Mouse (Mus musculus): ENCODE measurements around the gene Sdk2.

Sdk2 gene

DNA sequence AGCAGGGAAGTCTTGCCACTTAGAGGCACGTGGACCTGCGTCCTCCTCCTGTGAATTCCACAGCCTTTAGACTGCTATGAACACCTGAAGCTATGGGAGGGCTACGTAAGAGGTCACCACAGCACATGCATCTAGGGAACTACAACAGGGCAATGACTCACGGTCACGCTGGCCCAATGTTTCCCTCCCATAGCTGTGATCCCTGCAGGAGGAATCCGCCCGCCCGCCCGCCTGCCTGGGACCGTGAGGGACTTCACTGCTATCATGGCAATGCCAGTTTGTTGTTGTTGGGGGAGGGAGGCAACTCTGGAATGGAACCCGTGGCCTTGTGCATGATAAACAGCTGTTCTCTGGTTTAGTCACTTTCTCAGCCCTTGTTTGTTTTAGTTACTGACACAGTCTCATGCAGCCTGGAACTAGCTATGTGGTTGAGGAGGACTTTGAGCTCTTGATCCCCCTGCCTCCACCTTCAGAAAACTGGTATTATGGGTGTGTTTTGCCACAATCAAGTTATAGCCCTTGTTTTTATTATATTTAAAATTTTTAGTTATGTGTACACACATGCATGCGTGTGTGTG is 249.8 kb downstream of the Sdk2 start:
- DNase-seq: no peak

DNA sequence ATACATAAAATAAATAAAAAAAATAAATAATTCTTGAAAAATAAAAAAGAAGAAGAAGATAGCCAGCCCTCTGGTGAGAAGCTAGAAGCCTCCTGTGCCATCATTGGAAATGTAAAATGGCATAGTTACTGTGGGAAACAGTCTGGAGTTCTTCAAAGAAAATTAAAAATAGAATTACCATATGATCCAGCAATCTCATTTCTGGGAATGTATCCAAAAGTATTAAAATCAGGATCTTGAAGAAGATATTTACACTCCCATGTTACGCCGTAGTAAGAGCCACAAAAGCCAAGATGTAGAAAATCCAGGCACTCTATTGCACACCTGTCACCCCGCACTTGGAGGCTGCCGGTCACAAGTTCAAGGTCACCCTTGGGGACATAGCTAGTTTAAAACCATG is 250.4 kb downstream of the Sdk2 start:
- no peak for DNase-seq

DNA sequence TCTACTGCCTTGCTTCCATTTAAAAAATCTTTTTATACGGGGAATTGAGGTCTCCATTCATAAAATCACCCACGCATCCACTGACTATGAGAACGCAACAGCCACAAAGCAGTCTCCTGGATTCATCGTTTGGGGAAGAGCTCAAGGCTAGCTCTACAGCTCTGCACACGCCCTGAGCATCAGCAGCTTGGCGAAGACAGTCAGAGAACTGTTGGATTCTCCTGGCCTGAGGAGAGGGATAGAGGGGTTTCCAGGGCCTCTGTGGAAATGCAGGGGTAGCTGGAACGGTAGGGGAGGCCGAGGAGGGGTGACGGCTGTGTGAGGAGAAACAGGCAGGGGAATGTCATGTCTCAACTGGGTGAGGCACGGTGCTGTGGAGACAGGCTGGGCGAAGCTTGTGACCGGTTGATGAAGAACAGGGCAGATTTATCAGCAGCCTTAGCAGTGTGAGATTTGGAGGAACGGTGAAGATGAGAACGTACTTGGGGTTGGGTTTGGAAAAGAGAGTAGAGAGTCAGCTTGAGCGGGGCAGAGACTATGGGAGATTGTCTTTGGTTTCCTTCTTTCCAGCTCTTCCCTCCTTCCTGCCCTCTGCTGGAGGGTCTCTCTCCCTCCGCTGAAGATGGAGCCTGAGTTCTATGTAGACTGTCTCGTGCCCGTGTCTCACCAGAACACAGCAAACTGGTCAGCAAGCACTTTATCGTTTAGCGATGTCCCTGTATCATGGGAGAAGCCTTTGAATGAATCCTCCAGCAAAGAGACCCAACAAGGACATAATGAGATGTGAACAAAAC is 255.1 kb downstream of the Sdk2 start:
- no peak for DNase-seq

DNA sequence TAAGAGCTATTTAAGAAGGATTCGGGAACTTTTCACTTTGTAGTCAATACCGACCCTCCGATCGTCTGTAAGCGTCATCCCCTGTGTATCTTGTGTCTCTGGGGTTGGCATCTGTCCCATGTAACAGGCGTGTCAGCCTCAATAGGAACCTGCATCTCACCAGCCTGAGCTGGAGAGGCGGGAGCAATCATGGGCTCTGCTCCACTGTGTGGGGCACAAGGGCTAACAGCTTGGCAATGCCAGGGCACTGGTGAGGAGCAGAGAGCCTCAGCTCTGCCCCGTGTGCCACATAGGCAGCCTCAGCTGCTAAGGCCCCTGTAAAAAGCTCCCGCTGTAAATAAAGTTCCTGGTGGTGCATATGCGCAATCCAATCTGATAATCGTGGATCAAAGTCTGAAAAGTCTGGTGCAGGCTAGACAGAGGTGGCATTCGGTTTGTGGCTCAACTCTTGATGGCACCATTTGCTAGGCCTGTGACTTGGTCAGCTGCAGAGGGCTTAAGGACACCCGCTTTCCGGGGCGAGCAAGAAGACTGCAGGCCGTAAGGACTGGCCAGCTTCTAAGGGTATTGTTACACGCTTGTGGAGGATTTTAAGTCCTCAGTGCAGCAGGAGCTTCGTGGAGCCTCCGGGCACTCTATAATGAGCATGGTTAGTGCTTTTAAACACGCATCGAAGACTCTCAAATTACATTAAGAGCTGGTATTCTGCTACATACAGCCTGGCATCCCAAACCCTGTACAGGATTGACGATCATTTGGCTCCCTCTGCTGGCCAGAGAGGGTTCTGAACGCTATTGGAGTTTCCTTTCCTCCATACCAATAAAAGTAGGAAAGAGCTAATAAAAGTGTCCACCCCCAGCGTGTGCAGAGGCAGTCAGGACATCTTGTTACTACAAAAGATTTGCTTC is 256.0 kb downstream of the Sdk2 start:
- DNase-seq: peak; percentile 77

DNA sequence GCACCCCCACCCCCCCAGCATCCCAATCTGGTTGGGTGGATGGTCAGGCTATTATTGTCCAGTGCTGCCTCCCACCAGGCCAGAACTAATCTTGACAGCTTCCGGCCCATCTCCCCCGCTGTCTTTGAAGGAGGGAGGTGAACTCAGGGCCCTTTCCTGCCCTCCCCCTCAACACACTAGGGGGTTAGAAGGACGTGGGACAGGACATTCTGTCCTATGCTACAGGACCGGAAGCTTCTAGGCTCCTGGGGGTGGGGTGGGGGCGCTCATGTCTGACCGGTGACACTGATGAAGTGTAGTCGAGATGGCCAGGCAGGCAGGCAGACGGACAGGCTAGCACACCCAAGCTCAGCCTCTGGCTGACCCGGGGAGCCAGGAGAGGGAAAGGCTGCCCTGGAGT is 259.8 kb downstream of the Sdk2 start:
- no peak for DNase-seq

DNA sequence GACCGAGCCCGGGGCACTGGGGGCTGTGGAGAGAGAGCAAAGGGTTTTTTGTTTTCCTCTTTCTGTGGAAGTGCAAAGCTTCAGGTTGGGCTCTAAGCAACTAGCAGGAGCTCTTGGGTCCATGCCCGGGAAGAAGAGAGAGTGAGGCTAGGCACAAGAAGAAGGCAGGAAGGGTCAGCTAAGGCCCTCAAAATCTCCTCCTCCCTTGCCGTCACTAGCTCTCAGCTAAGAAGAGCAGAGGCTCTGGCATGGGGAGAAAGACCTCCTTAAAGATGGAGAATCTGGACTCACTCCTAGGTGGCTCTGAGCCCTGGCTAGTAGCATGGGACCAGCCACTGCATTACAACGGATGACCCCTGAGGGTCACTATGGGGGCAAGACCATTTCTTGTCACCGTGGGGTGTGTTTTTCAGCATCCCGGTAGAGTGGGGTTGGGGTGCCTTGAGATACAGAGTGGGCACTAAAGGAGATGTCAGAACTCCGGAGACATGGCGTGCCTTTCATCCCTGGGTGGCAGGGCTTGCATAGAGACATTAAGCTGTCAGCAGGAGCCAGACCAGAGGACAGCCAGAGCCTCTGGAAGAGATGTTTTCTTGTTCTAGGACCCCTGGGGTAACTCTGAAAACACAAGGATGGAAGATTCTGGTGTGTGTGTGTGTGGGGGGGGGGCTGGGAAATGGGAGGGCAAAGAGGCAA is 260.3 kb downstream of the Sdk2 start:
- DNase-seq: no peak

DNA sequence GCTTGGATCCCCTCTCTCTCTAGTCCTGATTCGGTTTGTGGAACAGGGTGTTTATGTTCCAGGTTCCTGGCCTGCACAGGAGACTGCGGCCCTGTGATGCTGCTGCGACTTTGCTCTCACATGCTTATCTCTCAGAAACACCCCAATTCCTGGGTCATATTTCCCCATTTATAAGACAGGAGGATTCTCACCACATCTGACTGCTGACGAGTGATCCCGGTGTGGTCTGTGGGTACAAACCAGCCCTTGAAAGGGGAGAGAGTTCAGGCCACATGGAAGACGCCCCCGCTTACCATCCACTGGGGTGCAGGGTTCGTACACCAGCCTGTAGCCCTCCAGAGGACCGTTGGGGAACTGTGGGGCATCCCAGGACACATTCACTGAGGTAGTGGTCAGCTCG is 260.9 kb downstream of the Sdk2 start:
- no peak for DNase-seq

DNA sequence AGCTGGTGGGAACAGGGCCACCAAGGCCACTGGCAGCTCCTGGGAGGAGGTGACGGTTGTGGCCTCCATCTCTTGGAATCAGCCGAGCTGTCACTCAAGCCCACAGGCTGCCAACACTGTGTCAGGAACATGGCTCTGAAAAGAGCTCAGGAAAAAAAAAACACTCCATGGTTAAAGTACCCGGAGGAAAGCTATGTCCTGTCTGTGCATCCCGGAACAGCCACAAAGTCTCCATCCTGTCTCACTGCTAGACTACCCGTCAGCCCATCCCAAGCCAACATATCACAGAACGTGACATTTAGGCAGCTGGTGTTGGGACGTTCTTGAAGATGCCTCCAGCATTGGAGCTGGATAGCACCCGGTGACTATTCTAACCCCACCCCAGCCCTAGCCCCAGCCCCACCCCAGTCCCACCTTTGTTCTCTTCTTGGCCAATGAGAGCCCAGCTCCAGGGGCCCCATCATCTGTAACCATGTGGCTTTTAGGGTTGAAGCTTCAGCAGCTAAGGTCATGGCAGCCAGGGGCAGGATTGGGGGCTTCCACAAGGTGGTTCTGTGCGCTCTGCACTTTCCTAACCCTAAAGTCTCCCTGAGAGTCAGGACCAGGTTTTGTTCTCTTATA is 263.4 kb downstream of the Sdk2 start:
- DNase-seq: peak; percentile 74

DNA sequence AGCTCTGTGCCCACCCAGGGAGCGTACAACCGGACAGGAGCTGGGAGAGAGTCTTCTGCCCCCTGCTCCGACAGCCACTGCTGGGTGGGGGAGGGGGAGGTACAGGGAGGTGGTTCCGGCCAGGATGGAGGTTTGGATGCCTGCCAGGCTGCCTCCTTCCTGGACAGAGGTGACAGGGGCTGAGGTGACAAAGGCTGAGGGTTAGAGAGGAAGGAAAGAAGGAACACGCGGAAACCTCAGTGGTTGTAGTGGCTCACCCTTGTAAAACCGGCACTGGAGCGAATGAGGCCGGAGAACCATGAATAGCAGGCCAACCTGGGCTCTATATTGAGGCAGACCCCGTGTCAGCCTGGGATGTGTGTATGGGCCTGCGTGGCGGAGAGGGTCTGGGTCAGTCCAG is 264.4 kb downstream of the Sdk2 start:
- peak; percentile 30 for DNase-seq

DNA sequence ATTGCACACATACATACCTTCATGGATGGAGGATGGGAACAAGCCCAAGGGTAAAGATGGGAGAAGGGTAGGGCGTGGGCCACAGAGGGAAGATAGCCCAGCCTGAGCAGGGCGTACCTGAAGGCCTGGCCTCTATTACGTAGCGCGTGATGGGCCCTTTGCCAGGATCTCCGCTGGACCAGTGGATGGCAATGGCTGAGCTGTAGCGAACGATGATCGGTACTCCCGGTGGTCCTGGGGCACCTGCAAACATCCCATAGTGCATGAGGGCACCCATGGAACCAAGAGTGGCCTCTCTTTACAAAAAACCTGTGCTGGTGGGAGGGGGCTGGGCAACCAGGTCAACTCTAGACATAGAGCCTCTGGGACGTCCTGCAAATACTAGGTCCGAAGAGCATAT is 266.8 kb downstream of the Sdk2 start:
- no peak for DNase-seq

DNA sequence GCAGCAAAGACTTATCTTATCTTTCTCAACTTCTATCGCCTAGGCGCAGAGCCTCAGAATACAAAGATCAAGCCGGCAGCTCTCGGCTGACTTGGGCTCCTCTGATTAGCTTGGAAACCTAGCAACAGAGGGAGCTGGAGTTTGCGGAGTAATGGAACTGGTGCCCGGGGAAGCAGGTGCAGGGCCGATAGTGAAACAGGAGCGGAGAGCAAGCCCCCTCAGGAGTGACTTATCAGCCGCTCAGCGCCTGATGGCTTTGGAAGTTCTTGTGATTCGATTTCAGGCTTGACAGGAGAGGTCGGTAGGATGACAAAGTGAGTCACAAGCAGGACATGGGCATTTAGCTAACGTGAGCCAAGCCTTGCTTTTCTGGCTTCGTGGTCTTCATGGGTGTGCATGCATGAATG is 267.8 kb downstream of the Sdk2 start:
- no peak for DNase-seq

DNA sequence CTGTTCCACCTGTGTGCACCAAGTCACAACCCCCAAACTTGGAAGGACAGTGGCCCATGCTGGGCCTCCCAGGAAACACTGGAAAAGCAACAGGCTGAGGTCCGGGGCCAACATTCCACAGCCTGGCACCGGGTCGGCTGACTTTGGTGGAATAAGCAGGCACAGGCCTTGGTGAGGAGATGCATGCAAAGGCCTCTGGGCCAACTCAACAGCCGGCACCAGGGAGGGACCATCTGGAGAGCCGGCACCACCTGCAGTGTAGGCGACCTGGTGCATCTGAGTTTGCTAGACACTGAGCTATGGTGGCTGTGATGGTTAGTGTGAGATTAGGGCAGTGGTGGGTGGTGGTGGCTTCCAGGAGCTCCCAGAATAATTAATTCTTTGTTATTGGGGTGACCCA is 268.8 kb downstream of the Sdk2 start:
- DNase-seq: no peak

DNA sequence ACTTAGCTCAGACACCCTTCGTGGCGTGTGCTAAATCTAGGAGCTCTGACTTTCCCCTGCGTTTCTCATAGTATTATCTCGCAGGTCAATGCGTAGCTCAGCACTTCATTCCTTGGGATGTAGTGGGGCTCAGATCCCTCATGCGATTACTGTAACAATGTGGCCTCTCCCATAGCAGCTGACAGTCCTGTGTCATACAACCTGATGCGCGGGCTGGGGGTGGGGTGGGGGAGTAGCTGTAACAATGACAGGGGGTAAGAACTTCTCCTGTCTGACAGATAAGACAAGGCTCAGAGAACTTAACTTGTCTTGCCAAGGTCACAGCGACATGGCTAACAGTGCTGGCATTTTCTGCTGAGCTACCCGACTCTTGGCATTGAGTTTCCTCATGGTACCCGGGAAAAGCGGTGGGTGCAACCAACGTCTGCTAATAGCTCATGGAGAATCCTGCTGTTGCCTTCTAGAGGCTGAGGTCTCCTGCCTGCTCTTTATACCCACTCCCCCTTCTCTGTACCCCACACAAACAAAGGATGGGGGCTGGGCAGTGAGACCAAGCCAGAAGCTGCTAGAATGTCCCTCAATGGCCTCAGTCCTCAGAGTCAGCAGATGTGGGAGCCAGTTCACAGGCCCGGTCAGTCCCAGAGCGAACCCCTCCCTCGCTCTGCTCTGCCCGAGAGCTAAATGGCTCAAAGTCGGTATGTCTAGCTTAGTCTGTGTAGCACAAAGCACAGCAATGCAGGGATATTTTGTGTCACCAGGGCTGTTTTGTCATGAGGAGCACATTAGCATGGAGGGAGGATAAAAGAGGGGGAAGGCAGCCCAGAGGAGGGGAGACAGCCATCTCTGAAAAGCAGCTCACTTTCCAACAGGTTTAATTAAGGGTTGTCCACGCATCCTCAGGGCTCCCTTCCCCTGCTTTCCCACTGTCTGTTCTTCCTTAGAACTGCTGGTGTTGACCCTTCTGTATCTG is 269.5 kb downstream of the Sdk2 start:
- no peak for DNase-seq

DNA sequence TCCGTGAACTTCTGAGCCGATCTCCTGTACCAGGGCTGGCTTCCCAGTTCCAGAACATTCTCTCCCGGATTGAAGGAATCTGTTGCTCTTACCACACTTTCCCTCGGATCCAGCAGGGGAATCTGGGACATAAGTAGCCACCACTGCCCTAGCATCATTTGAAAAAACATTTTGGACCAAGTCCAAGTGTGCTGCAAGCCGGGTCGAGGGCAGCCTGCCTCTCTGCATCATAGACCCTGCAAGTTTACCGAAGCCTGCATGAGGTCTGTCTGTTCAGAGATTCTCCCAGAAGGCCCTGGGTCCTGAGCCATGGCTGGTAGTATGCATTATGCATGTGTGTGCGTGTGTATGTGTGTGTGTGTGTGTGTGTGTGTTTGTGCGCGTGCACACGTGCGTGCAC is 271.0 kb downstream of the Sdk2 start:
- no peak for DNase-seq

DNA sequence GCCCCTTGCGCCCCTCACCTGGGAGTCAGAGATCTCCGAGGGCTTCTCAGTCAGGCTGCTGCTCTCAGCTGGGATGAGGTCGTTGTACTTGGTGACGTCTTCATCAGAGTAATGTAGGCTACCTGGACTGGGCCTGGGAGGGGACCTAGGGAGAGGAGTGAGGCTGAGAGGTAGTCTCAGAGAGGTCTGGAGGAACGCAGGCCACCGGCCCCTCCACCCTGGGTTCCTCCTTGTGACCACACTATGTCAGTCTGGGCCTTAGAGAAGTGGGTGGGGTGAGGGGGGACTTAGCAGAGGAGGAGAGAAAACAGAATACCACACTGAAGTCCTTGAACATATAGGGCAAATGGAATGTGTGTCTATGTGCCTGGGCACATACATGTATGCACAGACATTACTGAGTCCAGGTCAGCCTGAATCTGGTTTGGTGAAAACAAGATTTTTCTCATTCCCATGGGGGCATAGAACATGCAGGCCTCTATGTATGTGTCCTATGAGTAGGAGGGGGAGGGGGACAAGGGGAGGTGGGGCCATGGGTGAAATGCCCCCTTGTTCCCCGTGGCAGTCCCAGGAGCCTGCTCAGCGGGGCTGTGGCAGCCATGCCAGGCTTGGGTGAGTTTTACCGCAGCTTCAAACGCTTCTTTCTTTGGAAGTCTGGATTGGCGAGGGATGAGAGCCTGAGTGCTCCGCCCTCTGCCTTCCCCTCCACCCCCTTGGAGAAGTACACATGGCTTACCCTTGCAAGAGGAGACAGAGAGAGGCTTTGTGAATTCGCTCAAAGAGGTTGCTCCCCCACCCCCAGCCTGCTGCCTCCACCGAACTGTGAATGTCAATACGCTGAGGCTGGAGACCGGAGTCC is 275.3 kb downstream of the Sdk2 start:
- DNase-seq: no peak

DNA sequence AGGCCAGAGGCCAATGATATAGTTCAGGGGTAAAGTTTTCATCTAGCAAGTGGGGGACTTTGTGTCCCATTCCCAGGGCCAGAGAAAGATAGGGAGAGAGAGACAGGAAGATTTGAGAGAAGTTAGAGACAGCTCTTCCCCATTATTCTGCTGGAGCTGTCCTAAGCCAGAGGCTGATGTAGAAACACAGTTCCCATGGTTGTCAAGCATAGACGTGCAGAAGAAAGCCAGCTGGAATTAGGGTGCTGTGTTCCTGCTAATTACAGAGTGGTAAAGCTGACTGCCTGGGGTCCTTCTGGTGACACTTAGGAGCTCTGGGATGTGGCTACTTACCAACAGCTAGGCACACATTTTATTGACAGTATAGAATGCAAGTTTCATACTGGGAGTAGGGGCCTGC is 277.7 kb downstream of the Sdk2 start:
- no peak for DNase-seq

DNA sequence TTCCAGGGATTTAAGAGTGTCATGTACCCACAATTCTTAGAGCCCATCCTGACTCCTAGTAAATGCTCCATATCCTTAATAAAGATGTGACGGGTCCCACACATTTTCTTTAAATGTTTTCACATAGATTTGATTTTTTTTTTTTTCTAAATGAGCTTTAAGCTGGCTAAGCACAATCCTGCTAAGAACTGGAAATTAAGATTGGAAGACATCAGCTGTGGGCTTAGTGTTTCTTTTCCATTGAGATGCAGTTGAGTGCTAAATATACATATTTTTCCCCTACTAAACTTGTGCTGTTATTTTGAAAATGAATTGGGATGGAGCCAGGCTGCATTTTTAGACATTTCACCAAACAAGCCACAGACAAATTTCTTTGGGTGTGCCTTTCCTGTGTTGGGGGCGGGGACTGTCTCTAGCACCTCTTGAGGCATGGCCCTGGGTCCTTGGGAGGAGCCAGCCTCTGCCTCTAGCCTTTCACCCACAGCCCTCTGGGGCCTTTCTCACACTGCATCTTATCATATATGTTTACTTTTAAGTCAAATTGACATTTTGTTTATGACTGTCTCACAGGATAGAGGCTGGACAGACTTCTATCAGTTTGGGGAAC is 278.6 kb downstream of the Sdk2 start:
- peak; percentile 54 for DNase-seq

DNA sequence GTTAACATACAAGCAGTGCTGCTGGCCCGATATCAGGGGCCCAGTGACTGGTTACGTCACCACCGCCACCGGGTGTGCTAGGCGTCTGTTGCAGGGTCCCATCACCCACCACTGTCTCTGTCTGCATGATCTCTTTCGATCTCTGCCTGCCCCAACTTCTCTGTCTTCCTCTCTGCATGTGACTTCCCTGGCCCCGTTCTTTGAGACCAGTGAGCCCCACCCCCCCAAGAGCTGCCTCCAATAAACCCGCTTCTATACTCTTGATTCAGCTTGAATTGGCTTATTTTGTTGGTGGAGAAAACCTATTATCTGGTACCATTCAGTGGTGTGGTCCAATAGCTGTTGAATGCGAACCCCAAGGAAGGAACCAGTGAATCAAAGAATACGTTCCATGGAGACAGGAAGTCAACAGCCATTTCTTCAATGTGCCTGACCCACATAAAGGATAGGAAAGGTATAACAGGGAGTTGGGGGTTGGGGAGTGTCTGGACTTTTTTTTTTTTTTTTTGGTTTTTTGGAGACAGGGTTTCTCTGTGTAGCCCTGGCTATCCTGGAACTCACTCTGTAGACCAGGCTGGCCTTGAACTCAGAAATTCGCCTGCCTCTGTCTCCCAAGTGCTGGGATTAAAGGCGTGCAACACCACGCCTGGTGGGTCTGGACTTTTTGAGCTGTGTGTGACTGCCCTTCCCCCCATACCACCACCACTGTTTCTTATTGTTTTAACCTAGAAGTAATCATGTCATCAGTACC is 279.2 kb downstream of the Sdk2 start:
- DNase-seq: peak; percentile 27

DNA sequence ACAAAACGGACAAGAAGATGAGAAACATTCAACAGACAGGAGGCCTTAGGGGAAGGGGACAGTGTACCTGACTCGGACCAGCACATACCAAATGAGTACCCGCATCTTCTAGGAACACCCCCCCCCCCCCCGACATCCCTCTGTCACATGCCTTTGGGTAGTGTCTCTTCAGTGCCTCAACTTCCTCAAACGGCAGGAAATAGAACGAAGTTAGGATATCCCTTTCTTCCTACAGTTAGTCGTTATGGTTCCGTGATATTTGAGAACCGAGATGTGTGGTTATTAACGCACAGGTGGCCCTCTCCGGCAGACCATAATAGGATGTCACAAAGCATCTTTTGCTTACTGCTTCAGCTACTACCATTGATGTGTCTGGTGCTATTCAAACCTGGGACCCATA is 279.8 kb downstream of the Sdk2 start:
- DNase-seq: no peak
